Mouse (Mus musculus) monocyte, adult 5-6 weeks (primary cell): ENCODE results near the gene Slc35e3. TPM values are rescaled to one million over a fixed set of nuclear protein-coding genes. Genes with fewer than 3 reads are reported as not detected.

Experiments
- ATAC-seq: fragments of 153-309, 156-312 bp; replicated peaks from 2 replicates; pipeline ENCODE4 v1.8.0; 2017; ENCODE audit warnings: mild to moderate bottlenecking; ENCODE audit not compliant: low TSS enrichment, insufficient number of reproducible peaks, severe bottlenecking, poor library complexity, low FRiP score
- total RNA-seq: library from RNA; stranded (forward); fragments of 200-1000, 200-491, 200-594 nt; gene quantifications from 3 replicates; pipeline ENCODE4 v1.2.3, GENCODE M21; 2017

Gene Slc35e3
- total RNA-seq, 1 experiment from 2014 or later, result 20.0 TPM

GRCm38 (mm10) chr10:117777501-117778327 lies 31.5 kb upstream of the Slc35e3 start:
- no peak for ATAC-seq

GRCm38 (mm10) chr10:117777103-117777470 lies 30.9 kb upstream of the Slc35e3 start:
- ATAC-seq, result no peak

GRCm38 (mm10) chr10:117776281-117777102 lies 30.3 kb upstream of the Slc35e3 start:
- ATAC-seq, result no peak

- no peak for ATAC-seq
These were observed 29.4 kb upstream of the Slc35e3 start for GRCm38 (mm10) chr10:117775401-117776144.

- ATAC-seq, result no peak
These were observed 28.6 kb upstream of the Slc35e3 start for GRCm38 (mm10) chr10:117774817-117775120.

GRCm38 (mm10) chr10:117774011-117774816 lies 28.0 kb upstream of the Slc35e3 start:
- no peak for ATAC-seq

- ATAC-seq, result no peak
These were observed 27.0 kb upstream of the Slc35e3 start for GRCm38 (mm10) chr10:117773106-117773720.

- no peak for ATAC-seq
These were observed 26.4 kb upstream of the Slc35e3 start for GRCm38 (mm10) chr10:117772364-117773105.

GRCm38 (mm10) chr10:117771131-117771510 lies 25.0 kb upstream of the Slc35e3 start:
- no peak for ATAC-seq

- ATAC-seq, result no peak
These were observed 24.3 kb upstream of the Slc35e3 start for GRCm38 (mm10) chr10:117770286-117771130.

GRCm38 (mm10) chr10:117769541-117770285 lies 23.5 kb upstream of the Slc35e3 start:
- ATAC-seq, result no peak

- ATAC-seq, result no peak
These were observed 21.9 kb upstream of the Slc35e3 start for GRCm38 (mm10) chr10:117768141-117768440.

- no peak for ATAC-seq
These were observed 21.3 kb upstream of the Slc35e3 start for GRCm38 (mm10) chr10:117767286-117768140.

GRCm38 (mm10) chr10:117766896-117767160 lies 20.7 kb upstream of the Slc35e3 start:
- no peak for ATAC-seq

- no peak for ATAC-seq
These were observed 20.1 kb upstream of the Slc35e3 start for GRCm38 (mm10) chr10:117766111-117766895.
